Comparison of ENCODE assay signal across 8 mouse cellular contexts in genomic region chr10:7589592-7590233, GRCm38 (mm10). TPM values are rescaled to one million over a fixed set of nuclear protein-coding genes. Genes with fewer than 3 reads are reported as not detected.
DNase-seq lines count a peak whose midpoint lies in the region; ATAC-seq and TF ChIP-seq lines count a peak whose summit lies in the region.

Lrp11 (plus strand) TSS chr10:7589800.

- no peaks in the 10 kb centered on the region for H3K27me3 ChIP-seq in C2C12 (ENCODE audit: control insufficient read depth, insufficient read depth, insufficient read length)
- H3K27me3 ChIP-seq in erythroblast, embryonic 14.5 days (ENCODE audit: control insufficient read depth): peaks cover 25% of the 10 kb centered on the region
- H3K27me3 ChIP-seq in heart, embryonic 11.5 days (ENCODE audit: control insufficient read depth, insufficient read depth, low read length): peaks cover 11% of the 10 kb centered on the region
- peaks cover 6% of the 10 kb centered on the region; the same call in 1 of the 2 replicates for H3K27me3 ChIP-seq in kidney, postnatal 0 days (ENCODE audit: insufficient read depth, low read length)
- peaks cover 14% of the 10 kb centered on the region for H3K27me3 ChIP-seq in liver, embryonic 11.5 days (replicated peaks; ENCODE audit: control insufficient read depth, insufficient read depth, low read length)
- 0 out of 2 replicates have a peak, but pooled peaks cover 4% of the 10 kb centered on the region for H3K27me3 ChIP-seq in stomach, embryonic 14.5 days (ENCODE audit: control insufficient read depth, insufficient read depth, low read length)

- TF ChIP-seq CTCF in C2C12 (IDR thresholded peaks at IDR 0.05; ENCODE audit: control insufficient read depth, insufficient read depth, insufficient read length): no peak
- no peak for TF ChIP-seq CTCF in brain, embryonic 14.5 days (IDR thresholded peaks at IDR 0.05; ENCODE audit: borderline replicate concordance, extremely low read depth, insufficient read depth, insufficient read length)
- TF ChIP-seq CTCF in kidney, postnatal 0 days (IDR thresholded peaks at IDR 0.05; ENCODE audit: low read depth): no peak; the same call in 1 of the 2 replicates

- H3K79me2 ChIP-seq in C2C12 (ENCODE audit: control insufficient read depth, insufficient read depth): no peaks in the 10 kb centered on the region

- WGBS in heart, embryonic 11.5 days (ENCODE audit: insufficient replicate concordance): under 1% methylated on average over 65 of the region's 76 CpGs
- under 1% methylated on average over 61 of the region's 76 CpGs for WGBS in kidney, postnatal 0 days
- WGBS in liver, embryonic 11.5 days: 0% methylated on average over 65 of the region's 76 CpGs
- WGBS in stomach, embryonic 14.5 days: under 1% methylated on average over 67 of the region's 76 CpGs

- H3K27ac ChIP-seq in heart, embryonic 11.5 days (ENCODE audit: low read depth, low read length): no peak within 1 kb of the TSS
- no peak within 1 kb of the TSS for H3K27ac ChIP-seq in kidney, postnatal 0 days
- no peak within 1 kb of the TSS for H3K27ac ChIP-seq in liver, embryonic 11.5 days (ENCODE audit: low read depth, low read length)
- H3K27ac ChIP-seq in stomach, embryonic 14.5 days (ENCODE audit: low read length): no peak within 1 kb of the TSS

- DNase-seq in brain, embryonic 14.5 days (ENCODE audit: low read depth): peak; percentile 94
- DNase-seq in kidney, postnatal 0 days (ENCODE audit: low spot score): peak; percentile 93
- peak; percentile 95 for DNase-seq in liver, embryonic 11.5 days (ENCODE audit: low spot score)
- peak; percentile 95 for DNase-seq in naive thymus-derived CD4-positive, alpha-beta T cell, adult 2 months (ENCODE audit: low read depth)

- peaks cover 21% of the 10 kb centered on the region for H3K4me1 ChIP-seq in erythroblast, embryonic 14.5 days (ENCODE audit: control insufficient read depth)
- peaks cover 7% of the 10 kb centered on the region; the same call in 1 of the 2 replicates for H3K4me1 ChIP-seq in heart, embryonic 11.5 days (ENCODE audit: control insufficient read depth, insufficient read depth, low read length)
- H3K4me1 ChIP-seq in kidney, postnatal 0 days (replicated peaks; ENCODE audit: insufficient read depth, low read length): peaks cover 6% of the 10 kb centered on the region
- H3K4me1 ChIP-seq in liver, embryonic 11.5 days (replicated peaks; ENCODE audit: control insufficient read depth, insufficient read depth, low read length): no peaks in the 10 kb centered on the region
- H3K4me1 ChIP-seq in stomach, embryonic 14.5 days (ENCODE audit: control insufficient read depth, insufficient read depth, low read length): peaks cover 4% of the 10 kb centered on the region; the same call in 1 of the 2 replicates

- peak; percentile 62; the same call in 1 of the 2 replicates for TF ChIP-seq POLR2A in brain, embryonic 14.5 days (IDR thresholded peaks at IDR 0.05; ENCODE audit: borderline replicate concordance, extremely low read depth, insufficient read depth, insufficient read length, poor library complexity, severe bottlenecking)

- no peaks in the 10 kb centered on the region for H3K36me3 ChIP-seq in C2C12 (ENCODE audit: control insufficient read depth, insufficient read depth)
- no peaks in the 10 kb centered on the region for H3K36me3 ChIP-seq in erythroblast, embryonic 14.5 days (ENCODE audit: control insufficient read depth)
- no peaks in the 10 kb centered on the region for H3K36me3 ChIP-seq in heart, embryonic 11.5 days (ENCODE audit: control insufficient read depth, insufficient read depth, low read length)
- no peaks in the 10 kb centered on the region for H3K36me3 ChIP-seq in kidney, postnatal 0 days (ENCODE audit: insufficient read depth, low read length)
- no peaks in the 10 kb centered on the region for H3K36me3 ChIP-seq in liver, embryonic 11.5 days (ENCODE audit: control insufficient read depth, insufficient read depth, low read length)
- no peaks in the 10 kb centered on the region for H3K36me3 ChIP-seq in stomach, embryonic 14.5 days (ENCODE audit: control insufficient read depth, insufficient read depth, low read length)

- H3K79me3 ChIP-seq in C2C12 (ENCODE audit: low read depth): no peaks in the 10 kb centered on the region

- peak within 1 kb of the TSS; percentile 48 for H3K4me3 ChIP-seq in C2C12 (ENCODE audit: insufficient read depth, poor library complexity, severe bottlenecking)
- H3K4me3 ChIP-seq in erythroblast, embryonic 14.5 days (replicated peaks): peak within 1 kb of the TSS; percentile 74
- H3K4me3 ChIP-seq in heart, embryonic 11.5 days (ENCODE audit: low read depth, low read length): peak within 1 kb of the TSS; percentile 77
- peak within 1 kb of the TSS; percentile 61 for H3K4me3 ChIP-seq in kidney, postnatal 0 days (replicated peaks; ENCODE audit: low read depth, low read length)
- peak within 1 kb of the TSS; percentile 73 for H3K4me3 ChIP-seq in liver, embryonic 11.5 days (ENCODE audit: low read depth, low read length)
- peak within 1 kb of the TSS; percentile 66 for H3K4me3 ChIP-seq in stomach, embryonic 14.5 days (ENCODE audit: low read depth, low read length)

- no peaks in the 10 kb centered on the region for H3K9me3 ChIP-seq in erythroblast, embryonic 14.5 days (ENCODE audit: control insufficient read depth, low read length)
- no peaks in the 10 kb centered on the region for H3K9me3 ChIP-seq in heart, embryonic 11.5 days (replicated peaks; ENCODE audit: control insufficient read depth, low read length)
- no peaks in the 10 kb centered on the region for H3K9me3 ChIP-seq in kidney, postnatal 0 days (replicated peaks; ENCODE audit: low read length)
- H3K9me3 ChIP-seq in liver, embryonic 11.5 days (ENCODE audit: control insufficient read depth, low read length): no peaks in the 10 kb centered on the region
- H3K9me3 ChIP-seq in stomach, embryonic 14.5 days (ENCODE audit: control insufficient read depth, low read depth, low read length): no peaks in the 10 kb centered on the region

- H3ac ChIP-seq in C2C12 (ENCODE audit: control insufficient read depth, insufficient read length, low read depth): peak within 1 kb of the TSS; percentile 86

- H3K4me2 ChIP-seq in heart, embryonic 11.5 days: peak within 1 kb of the TSS; percentile 100
- peak within 1 kb of the TSS; percentile 99 for H3K4me2 ChIP-seq in kidney, postnatal 0 days (ENCODE audit: low read length)
- peak within 1 kb of the TSS; percentile 100 for H3K4me2 ChIP-seq in liver, embryonic 11.5 days
- peak within 1 kb of the TSS; percentile 100 for H3K4me2 ChIP-seq in stomach, embryonic 14.5 days (replicated peaks; ENCODE audit: low read depth, low read length)

- H3K9ac ChIP-seq in heart, embryonic 11.5 days (ENCODE audit: low read depth, low read length): peak within 1 kb of the TSS; percentile 67
- H3K9ac ChIP-seq in kidney, postnatal 0 days (ENCODE audit: low read depth, low read length): peak within 1 kb of the TSS; percentile 37; the same call in 1 of the 2 replicates
- H3K9ac ChIP-seq in liver, embryonic 11.5 days (ENCODE audit: low read depth, low read length): peak within 1 kb of the TSS; percentile 53
- H3K9ac ChIP-seq in stomach, embryonic 14.5 days (replicated peaks; ENCODE audit: low read depth, low read length): no peak within 1 kb of the TSS; the same call in 1 of the 2 replicates

- ATAC-seq in heart, embryonic 11.5 days (replicated peaks; ENCODE audit: insufficient number of reproducible peaks, low FRiP score, low TSS enrichment): peak; percentile 91
- ATAC-seq in kidney, postnatal 0 days (replicated peaks; ENCODE audit: low FRiP score, low read depth): peak; percentile 95
- peak; percentile 93 for ATAC-seq in liver, embryonic 11.5 days (replicated peaks; ENCODE audit: low FRiP score)
- ATAC-seq in stomach, embryonic 14.5 days (ENCODE audit: insufficient number of reproducible peaks, insufficient read depth, low FRiP score, low read depth): peak; percentile 95

TF ChIP-seq in C2C12, 6 proteins besides CTCF, POLR2A, EP300 and RAD21:
- TF ChIP-seq CEBPB (IDR thresholded peaks at IDR 0.05; ENCODE audit: low read depth) (no peak), FOSL1 (IDR thresholded peaks at IDR 0.05; ENCODE audit: insufficient read depth, low read length, poor library complexity, severe bottlenecking) (no peak), MAX (IDR thresholded peaks at IDR 0.05) (no peak)

RNA-seq across cellular contexts. Expression of gene Lrp11, which starts in this region (rescaled TPM):
- polyA plus RNA-seq in C2C12 (2012; fragmentation: generic; extraction: Trizol): 7.9 TPM
- polyA plus RNA-seq in brain, embryonic 14.5 days (2012; rRNA removed): 51.2 and 59.9 TPM in 2 replicates
- not detected in 2 replicates for polyA plus RNA-seq in erythroblast, embryonic 14.5 days (2012)
- polyA plus RNA-seq in heart, embryonic 11.5 days (2014; fragmentation: Nextera tagmentation; extraction: Ambion mirVana): 2.1 and 2.8 TPM in 2 replicates
- 0.91 and 1.0 TPM in 2 replicates for polyA plus RNA-seq in kidney, postnatal 0 days (2015; fragmentation: Nextera tagmentation; extraction: Ambion mirVana)
- 1.8 and 2.3 TPM in 2 replicates for polyA plus RNA-seq in liver, embryonic 11.5 days (2014; fragmentation: Nextera tagmentation; extraction: Ambion mirVana)
- polyA plus RNA-seq in stomach, embryonic 14.5 days (2014; fragmentation: Nextera tagmentation; extraction: Ambion mirVana): 5.2 and 5.9 TPM in 2 replicates
